Comparison of ENCODE assay signal across 9 mouse cellular contexts in the genomic region with DNA sequence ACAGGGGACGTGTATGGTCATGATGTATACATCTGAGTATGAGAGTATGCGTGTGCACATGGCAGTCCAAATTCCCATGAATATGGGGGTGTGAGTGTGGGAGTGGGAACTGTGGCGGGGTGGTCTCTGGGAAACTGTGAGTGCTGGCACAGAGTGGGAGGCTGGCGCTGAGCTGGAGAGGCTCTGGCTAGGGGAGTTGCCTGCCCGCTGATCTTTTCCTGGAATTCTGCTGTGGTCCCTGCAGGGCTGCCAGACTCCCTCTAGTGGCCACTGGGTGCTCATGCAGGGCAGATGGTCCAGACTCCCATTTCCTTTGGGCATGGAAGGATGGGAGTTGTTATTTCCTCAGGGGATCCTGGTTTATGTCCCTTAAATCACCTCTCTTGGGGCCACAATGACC.
DNase-seq lines count a peak whose midpoint lies in the region; ATAC-seq and TF ChIP-seq lines count a peak whose summit lies in the region.
"Had no signal": no experiment of that assay in that cellular context is flagged by ENCODE, and none has a peak within 500 bp of the region (broad histone marks: within the 10 kb centered on the region; RNA-seq: fewer than 3 reads in every experiment).

No protein-coding gene starts in this region.

- no peaks in the 10 kb centered on the region for H3K27me3 ChIP-seq in forebrain, embryonic 11.5 days (ENCODE audit: control insufficient read depth, insufficient read depth, low read length)
- H3K27me3 ChIP-seq in hindbrain, embryonic 13.5 days: no peaks in the 10 kb centered on the region
- no peaks in the 10 kb centered on the region for H3K27me3 ChIP-seq in megakaryocyte, embryonic 14.5 days (replicated peaks)

- H3K9me3 ChIP-seq in forebrain, embryonic 11.5 days (ENCODE audit: control insufficient read depth, low read length): no peaks in the 10 kb centered on the region
- no peaks in the 10 kb centered on the region for H3K9me3 ChIP-seq in hindbrain, embryonic 13.5 days
- H3K9me3 ChIP-seq in megakaryocyte, embryonic 14.5 days: peaks cover 10% of the 10 kb centered on the region

- TF ChIP-seq POLR2A in brain, embryonic 14.5 days (IDR thresholded peaks at IDR 0.05; ENCODE audit: borderline replicate concordance, extremely low read depth, insufficient read depth, insufficient read length, poor library complexity, severe bottlenecking): no peak

- H3K9ac ChIP-seq in forebrain, embryonic 11.5 days (ENCODE audit: low read length): no peak overlapping the region
- no peak overlapping the region for H3K9ac ChIP-seq in hindbrain, embryonic 13.5 days

- no peak overlapping the region for H3K27ac ChIP-seq in forebrain, embryonic 11.5 days (ENCODE audit: low read depth, low read length)
- no peak overlapping the region for H3K27ac ChIP-seq in hindbrain, embryonic 13.5 days
- H3K27ac ChIP-seq: macrophage had no signal

- peak; percentile 98 for TF ChIP-seq CTCF in brain, embryonic 14.5 days (IDR thresholded peaks at IDR 0.05; ENCODE audit: borderline replicate concordance, extremely low read depth, insufficient read depth, insufficient read length)

- H3K4me2 ChIP-seq in forebrain, embryonic 11.5 days (ENCODE audit: low read depth, low read length, severe bottlenecking): no peak overlapping the region
- no peak overlapping the region for H3K4me2 ChIP-seq in hindbrain, embryonic 13.5 days

- H3K4me3 ChIP-seq in forebrain, embryonic 11.5 days (ENCODE audit: low read depth, low read length): no peak overlapping the region
- H3K4me3 ChIP-seq in hindbrain, embryonic 13.5 days: no peak overlapping the region
- H3K4me3 ChIP-seq in megakaryocyte, embryonic 14.5 days (replicated peaks): peak overlapping the region; percentile 23

- 41% methylated on average over 5 of the region's 5 CpGs for whole genome bisulfite sequencing in forebrain, embryonic 11.5 days
- WGBS in hindbrain, embryonic 13.5 days: 36% methylated on average over 5 of the region's 5 CpGs

- peak; percentile 78 for DNase-seq in NIH3T3 (ENCODE audit: low read depth)
- DNase-seq in brain, embryonic 14.5 days (ENCODE audit: low read depth): peak; percentile 84
- peak; percentile 86 for DNase-seq in forebrain, embryonic 11.5 days (ENCODE audit: low spot score)
- DNase-seq in layer of hippocampus, postnatal 14 days (ENCODE audit: low spot score in 2 of 2): peak; percentile 72 to 76
- DNase-seq in right cerebral cortex, postnatal 14 days: peak; percentile 74

- ATAC-seq in forebrain, embryonic 11.5 days (replicated peaks; ENCODE audit: low FRiP score): peak; percentile 76
- ATAC-seq in hindbrain, embryonic 13.5 days (ENCODE audit: low FRiP score): peak; percentile 57
- ATAC-seq in activated CD4-positive, CD25-positive, alpha-beta regulatory T cell, adult 4 months: no peak

- H3K4me1 ChIP-seq in forebrain, embryonic 11.5 days (replicated peaks; ENCODE audit: control insufficient read depth, insufficient read depth, low read length): no peaks in the 10 kb centered on the region
- peaks cover 5% of the 10 kb centered on the region; the same call in 1 of the 2 replicates for H3K4me1 ChIP-seq in hindbrain, embryonic 13.5 days (replicated peaks)
- no peaks in the 10 kb centered on the region for H3K4me1 ChIP-seq in megakaryocyte, embryonic 14.5 days

- H3K36me3 ChIP-seq in forebrain, embryonic 11.5 days (ENCODE audit: control insufficient read depth, insufficient read depth, low read length): no peaks in the 10 kb centered on the region
- H3K36me3 ChIP-seq in hindbrain, embryonic 13.5 days: peaks cover 52% of the 10 kb centered on the region
- no peaks in the 10 kb centered on the region for H3K36me3 ChIP-seq in megakaryocyte, embryonic 14.5 days (replicated peaks; ENCODE audit: low read length)
